Mouse (Mus musculus) heart, adult 18-20 months (tissue): Measurements from ENCODE around the gene Nod1. TPM values are rescaled to one million over a fixed set of nuclear protein-coding genes. Genes with fewer than 3 reads are reported as not detected.

Experiments used
- DNase-seq, 2 experiments: peaks; one replicate each; pipeline ENCODE4 v3.0.0; 2021 to 2022; ENCODE audit warnings: mixed read lengths in 1 of 2
- total RNA-seq, 2 experiments: library from RNA; stranded (reverse); gene quantifications; 2 replicates each; pipeline ENCODE4 v1.2.3; 2021

Nod1 gene
- total RNA-seq, 2 experiments from 2014 or later: 17.0 to 19.2 TPM

GRCm38 (mm10) chr6:54886195-54886594 lies 86.2 kb downstream of the Nod1 start:
- no peak for DNase-seq

GRCm38 (mm10) chr6:54883424-54883823 lies 89.0 kb downstream of the Nod1 start:
- no peak for DNase-seq

GRCm38 (mm10) chr6:54880086-54880485 lies 92.3 kb downstream of the Nod1 start:
- peak; percentile 10 to 26 for DNase-seq

- DNase-seq: no peak
Observed at GRCm38 (mm10) chr6:54878546-54878945, 93.9 kb downstream of the Nod1 start.

GRCm38 (mm10) chr6:54877651-54878050 lies 94.8 kb downstream of the Nod1 start:
- no peak for DNase-seq

GRCm38 (mm10) chr6:54876782-54877181 lies 95.6 kb downstream of the Nod1 start:
- peak in 1 of 2 experiments; percentile 17 for DNase-seq

Other genes starting within 250 kb of the Nod1 start
- gene Znrf2, start 155.7 kb downstream of the Nod1 start, total RNA-seq: 10 to 100 TPM; 17.7 to 18.1 TPM
- gene Ggct, start 20.3 kb upstream of the Nod1 start, total RNA-seq: 10 to 100 TPM; 21.5 to 28.2 TPM
- 10 to 100 TPM; 60.8 to 61.1 TPM for gene Gars, start 65.4 kb upstream of the Nod1 start, total RNA-seq
- gene Crhr2, start 160.4 kb upstream of the Nod1 start, total RNA-seq: 10 to 100 TPM; 19.9 to 20.1 TPM
- gene Inmt, start 202.4 kb upstream of the Nod1 start, total RNA-seq: 10 to 100 TPM; 31.1 to 33.0 TPM
- gene Mindy4, start 230.8 kb upstream of the Nod1 start, total RNA-seq: 1 to 10 TPM; 3.7 to 6.7 TPM